Mouse (Mus musculus): ENCODE data around the gene Tmem245. TPM values are rescaled to one million over a fixed set of nuclear protein-coding genes. Genes with fewer than 3 reads are reported as not detected.

Tmem245 gene
- total RNA-seq (2017), result 7.8 to 15.0 TPM (median 9.9 TPM) in 3 replicates

DNA sequence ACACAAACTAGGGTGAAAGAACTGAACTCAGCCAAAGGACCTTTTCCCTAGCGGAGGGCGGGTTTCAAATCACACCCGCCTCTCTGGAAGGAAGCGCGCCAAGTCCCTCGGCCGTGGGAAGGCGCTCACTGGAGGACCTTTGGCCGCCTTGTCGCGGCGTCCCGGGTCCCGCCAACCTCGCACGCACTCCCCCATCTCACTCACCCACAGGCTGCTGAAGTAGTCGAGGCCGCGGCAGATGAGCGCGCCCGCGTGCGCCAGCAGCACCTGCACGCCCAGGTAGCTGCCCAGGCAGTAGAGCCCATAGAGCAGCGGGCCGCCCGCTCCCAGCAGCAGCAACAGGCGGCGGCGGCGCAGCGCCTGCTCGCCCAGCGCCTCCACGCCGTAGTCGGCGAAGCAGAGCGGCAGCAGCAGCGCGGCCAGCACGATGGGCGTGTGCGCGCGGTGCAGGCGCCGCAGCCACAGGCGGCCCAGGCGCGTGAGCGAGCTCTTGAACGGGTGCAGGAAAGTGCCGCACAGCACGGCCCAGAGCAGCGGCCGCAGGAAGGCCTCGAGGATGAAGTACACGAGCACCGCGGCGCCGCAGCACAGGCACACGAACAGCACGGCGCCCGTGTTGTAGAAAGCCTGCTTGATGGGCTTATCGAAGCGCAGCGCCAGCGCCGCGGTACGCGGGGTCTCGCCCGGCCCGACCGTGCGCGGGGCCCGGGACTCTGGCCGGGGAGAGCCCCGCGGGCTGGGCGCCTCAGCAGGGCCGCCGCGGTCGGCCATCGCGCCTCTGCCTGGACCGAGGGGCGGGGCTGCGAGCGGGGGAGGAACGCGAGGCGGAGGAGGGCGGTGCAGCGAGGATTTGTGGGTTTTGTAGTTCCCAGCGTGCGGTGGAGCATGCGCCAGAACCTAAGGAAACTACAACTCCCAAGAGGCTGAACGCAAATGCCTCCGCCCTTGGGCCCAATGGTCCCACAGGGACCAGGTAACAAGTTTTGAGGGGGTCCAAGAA, at the start of gene Tmem245:
Gene Tmem245 (minus strand): TSS at position 797 of the 1,000 bp plus-strand sequence.
- ATAC-seq (replicated peaks; ENCODE audit: insufficient number of reproducible peaks, low FRiP score, low TSS enrichment, poor library complexity, severe bottlenecking), result peak; percentile 98

DNA sequence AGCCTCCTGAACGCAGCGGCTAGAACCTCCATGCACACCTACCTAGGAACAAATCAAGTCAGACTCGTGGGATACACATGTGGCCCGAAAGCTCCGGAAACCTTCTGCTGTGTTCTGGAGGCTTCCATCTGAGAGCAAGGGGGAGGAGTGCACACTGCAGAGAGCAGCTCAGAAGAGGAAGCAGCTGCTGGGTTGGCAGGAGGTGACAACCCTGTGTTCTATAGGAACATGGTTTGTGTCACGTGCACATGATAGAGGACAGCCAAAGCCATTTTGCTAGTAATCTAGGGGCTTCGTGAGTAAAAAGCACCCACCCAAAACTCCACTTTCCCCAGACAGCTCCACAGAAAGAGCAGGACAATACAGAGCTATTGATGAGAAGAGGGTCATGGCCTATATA, 46.1 kb upstream of the Tmem245 start:
- ATAC-seq (replicated peaks; ENCODE audit: insufficient number of reproducible peaks, low FRiP score, low TSS enrichment, poor library complexity, severe bottlenecking), result no peak

DNA sequence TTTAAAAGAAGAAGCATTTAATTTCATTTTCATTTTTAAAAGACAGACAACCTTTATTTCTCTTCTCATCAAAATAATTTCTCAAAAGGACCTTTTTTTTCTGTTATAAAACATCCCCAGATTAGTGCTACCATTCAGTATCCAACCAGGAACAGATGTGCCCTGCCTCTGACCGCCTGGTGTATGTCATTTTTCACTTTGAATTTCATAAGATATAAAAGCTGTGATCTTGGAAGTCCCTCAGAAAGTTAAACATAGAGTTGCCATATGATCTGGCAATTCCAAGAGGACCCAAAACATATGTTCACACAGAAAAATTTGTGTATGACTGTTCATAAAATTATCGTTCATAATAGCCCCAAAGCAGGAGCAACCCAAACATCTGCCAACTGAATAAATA, 44.7 kb upstream of the Tmem245 start:
- ATAC-seq (replicated peaks; ENCODE audit: insufficient number of reproducible peaks, low FRiP score, low TSS enrichment, poor library complexity, severe bottlenecking), result no peak

DNA sequence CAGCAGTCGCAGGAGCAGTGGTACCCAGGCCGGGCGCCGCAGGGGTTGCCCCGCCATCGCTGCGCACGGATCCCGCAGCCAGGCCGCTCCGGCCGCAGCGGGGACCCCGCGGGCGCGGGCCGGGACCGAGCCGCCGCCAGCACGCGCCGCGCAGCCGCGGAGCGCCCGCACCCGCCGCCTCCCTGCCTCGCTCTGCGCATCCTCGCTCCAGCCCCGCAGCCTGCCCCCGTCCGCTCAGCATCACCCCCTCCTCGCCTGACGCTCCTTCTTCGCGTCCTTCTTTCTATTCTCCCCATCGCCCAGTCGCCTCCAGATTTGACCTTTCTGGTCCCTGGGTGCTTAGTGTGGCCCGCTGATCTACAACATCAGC, 43.0 kb upstream of the Tmem245 start, which contains the start of gene Frrs1l:
Gene Frrs1l (minus strand): TSS at position 177 of the 370 bp plus-strand sequence.
- no peak for ATAC-seq (replicated peaks; ENCODE audit: insufficient number of reproducible peaks, low FRiP score, low TSS enrichment, poor library complexity, severe bottlenecking)

DNA sequence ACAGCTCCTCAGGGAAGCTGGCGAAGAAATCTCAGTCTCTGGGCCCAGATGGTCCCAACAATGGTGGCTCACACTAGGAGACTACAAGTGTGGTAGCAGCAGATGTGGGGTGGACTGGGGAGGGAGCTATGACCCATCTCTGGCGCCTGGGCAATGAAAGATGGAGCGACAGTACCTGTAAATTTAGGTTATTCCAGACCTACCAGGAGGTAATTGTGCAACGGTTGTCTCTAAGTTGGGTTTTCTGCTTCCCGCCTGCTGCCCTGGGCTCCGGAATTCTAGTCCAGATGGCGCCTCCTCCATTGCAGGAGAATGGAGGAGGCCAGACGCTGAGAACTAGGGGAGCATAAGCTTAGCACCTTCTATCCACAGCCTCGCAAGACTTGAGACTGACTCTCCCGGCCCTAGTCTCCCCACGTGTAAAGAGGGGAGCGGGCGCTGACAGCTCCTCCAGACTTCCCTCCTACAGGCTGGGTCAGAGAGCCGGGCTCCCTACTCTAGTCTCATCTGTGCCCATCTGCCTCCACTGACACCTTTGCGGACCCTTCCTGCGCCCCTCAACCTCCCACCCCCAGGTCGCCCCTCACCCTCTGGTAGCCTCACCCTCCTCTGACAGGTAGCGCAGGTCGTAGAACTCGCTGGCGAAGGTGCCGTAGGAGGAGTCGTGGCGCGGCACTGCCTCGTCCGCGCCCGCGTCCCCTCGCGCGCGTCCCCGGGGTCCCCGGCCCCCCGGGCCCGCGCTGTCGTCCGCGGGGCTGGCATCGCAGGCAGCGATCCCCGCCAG, 42.4 kb upstream of the Tmem245 start:
- ATAC-seq (replicated peaks; ENCODE audit: insufficient number of reproducible peaks, low FRiP score, low TSS enrichment, poor library complexity, severe bottlenecking), result no peak

DNA sequence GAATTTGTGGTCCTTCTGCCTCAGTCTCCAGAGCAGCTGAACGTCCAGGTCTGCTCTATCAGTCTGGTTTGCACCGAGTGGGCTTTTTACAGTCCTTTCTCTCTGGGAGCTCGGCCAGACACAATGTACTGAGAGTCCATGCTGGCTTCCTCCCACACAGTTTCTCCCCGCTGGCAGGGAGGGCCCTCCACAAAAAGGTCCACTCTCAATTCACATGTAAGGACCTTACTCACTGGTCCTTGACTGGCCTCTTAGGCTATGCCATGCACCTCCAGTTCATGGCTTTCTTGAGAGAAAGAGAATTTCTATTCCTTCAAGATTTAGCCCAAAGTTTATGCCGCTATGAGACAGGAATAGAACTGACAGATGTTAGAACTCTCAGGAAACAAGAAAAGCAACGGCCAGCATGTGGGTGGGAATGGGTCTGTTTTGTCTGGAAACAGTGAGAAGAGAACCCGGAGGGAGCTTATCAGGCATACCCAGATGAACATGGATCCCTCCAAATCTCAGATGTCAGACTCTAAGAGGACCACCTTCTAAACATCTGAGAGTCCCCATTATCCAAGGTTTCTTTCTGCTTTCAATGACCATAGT, 18.4 kb upstream of the Tmem245 start:
- ATAC-seq (replicated peaks; ENCODE audit: insufficient number of reproducible peaks, low FRiP score, low TSS enrichment, poor library complexity, severe bottlenecking), result no peak

DNA sequence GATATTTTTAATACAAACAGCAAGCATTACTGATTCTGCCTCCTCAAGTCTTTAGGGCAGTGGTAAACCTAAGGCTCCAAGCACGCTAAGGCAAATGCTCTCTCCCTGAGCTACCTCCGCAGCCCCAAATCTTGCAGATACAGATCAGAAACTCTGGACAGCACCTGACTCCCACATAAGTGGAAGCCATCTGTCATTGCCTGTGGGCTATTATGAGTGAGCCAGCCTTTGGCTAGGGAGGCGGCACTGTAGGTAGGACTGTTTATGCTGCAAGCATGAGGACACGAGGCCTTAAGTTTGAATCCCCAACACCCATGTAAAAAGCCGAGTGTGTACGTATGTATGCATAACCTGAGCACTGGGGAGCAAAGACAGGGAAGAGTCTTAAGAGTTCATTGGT, 16.4 kb upstream of the Tmem245 start:
- ATAC-seq (replicated peaks; ENCODE audit: insufficient number of reproducible peaks, low FRiP score, low TSS enrichment, poor library complexity, severe bottlenecking), result no peak

DNA sequence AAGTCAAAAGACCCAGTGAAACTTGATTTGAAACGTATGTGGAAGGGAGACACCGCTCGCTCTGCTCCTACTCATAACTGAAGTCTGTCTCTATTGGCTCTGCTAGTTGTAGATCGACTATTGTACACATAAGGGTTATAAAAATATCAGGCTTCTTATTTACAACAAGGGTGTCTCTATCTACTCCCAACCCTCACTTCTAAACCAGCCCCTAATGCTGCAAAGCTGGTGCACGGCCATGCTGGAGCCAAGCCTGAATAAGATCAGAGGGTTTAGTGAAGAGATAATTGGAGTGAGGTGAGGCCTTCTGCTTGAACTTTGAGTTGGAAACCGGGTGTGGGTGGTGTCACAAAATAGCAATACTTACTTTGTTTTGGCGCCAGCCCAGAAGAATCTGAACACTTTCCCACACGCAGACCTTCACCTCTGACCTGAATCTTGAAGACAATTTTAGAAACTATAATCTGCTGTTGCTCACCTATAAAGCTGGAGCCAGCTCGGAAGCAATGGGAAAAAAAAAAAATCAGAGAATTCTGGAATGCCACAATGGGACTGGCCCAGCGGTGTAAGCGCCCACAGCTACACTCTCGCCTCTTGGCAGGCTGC, 14.2 kb upstream of the Tmem245 start:
- ATAC-seq (replicated peaks; ENCODE audit: insufficient number of reproducible peaks, low FRiP score, low TSS enrichment, poor library complexity, severe bottlenecking), result no peak

DNA sequence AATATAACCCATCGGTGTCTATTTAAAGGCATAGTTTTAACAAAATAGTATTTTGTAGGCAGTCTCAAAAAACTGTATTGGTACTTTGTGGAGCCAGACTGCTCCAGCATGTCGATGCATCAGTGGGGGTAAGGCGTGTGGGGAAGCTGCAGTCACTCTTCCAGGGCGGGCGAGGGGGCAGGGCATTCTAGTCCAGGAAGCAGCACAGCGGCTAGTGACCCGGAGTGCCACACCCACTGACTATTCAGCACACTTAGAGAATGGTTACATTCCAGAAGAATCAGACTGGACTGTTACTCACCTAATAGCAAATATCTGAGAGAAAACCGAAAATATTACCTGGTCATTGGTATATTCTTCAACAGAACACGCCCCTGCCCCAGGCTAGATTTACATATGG, 10.3 kb upstream of the Tmem245 start:
- no peak for ATAC-seq (replicated peaks; ENCODE audit: insufficient number of reproducible peaks, low FRiP score, low TSS enrichment, poor library complexity, severe bottlenecking)

DNA sequence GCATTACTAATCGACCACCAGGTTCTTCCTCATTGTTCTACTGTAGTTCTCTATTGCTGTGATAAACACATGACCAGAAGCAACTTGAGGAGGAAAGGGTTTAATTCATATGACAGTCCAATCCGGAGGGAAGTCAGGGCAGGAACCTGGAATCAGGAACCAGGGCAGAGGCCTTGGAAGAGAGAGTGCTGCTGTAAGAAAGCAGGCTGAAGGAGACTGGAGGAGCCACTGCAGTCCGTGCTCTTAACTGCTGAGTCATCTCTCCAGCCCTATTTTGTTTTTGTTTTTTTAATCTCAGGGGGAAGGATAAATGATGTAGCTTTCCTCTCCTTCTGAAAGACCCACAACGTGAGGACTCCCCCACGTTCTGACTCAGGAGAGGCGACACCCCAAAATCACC, 6.0 kb upstream of the Tmem245 start:
- ATAC-seq (replicated peaks; ENCODE audit: insufficient number of reproducible peaks, low FRiP score, low TSS enrichment, poor library complexity, severe bottlenecking), result no peak

DNA sequence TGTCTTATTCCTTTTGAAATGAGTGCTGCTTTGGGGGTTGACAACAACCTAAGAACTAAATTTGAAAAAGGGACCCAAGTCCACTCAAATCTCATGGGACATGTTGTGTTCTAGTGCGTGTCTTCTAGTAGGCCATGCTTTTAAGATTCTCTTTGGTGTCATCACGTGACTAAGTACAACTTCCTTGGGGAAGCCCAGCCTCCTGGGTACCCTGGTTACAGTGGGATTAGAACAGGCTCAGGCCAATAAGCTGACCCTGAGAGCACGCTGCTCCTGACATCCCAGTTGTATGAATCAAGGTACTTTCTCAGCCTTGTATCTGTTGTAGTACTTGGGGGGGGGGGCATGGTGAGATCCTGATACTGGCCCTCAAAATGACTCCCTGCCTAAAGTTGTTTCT, 4.5 kb upstream of the Tmem245 start:
- ATAC-seq (replicated peaks; ENCODE audit: insufficient number of reproducible peaks, low FRiP score, low TSS enrichment, poor library complexity, severe bottlenecking), result no peak

DNA sequence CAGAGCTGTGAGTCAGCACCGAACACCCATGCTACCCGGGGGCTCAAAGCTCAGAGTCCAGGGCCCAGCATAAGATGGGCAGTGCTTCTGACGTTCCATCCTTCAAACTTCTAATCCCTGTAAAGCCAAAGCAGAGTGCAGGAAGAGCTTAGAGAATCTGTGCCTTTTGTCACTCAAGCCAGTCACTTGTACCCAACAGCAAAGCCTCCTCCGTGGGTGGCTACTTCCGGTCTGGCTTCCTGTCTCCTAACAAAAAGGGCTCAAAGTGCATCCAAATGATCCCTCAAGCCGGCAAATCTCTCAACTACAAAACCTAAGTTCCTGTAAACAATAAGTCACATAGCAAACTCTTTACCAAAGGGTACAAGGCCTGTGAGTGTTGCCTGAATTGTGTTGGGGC, 2.3 kb upstream of the Tmem245 start:
- ATAC-seq (replicated peaks; ENCODE audit: insufficient number of reproducible peaks, low FRiP score, low TSS enrichment, poor library complexity, severe bottlenecking), result no peak

DNA sequence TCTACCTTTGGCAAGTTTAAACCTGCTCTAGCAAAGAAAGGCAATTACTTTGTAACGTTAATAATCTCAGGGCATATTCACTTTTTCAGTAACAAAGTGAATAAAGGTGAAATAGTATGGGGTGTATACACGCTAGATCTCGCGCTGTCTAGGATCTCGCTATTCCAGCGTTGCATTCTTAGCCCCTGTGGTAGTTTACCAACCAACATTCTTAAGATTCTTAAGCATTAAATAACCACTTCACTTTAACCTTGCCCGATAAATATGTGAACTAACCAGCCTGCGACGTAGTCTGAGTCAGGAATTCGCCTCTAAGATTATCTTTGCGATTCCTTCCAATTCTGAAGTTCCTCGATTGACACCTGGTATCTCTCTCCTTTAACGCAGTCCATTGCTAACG, 1.1 kb downstream of the Tmem245 start:
- ATAC-seq (replicated peaks; ENCODE audit: insufficient number of reproducible peaks, low FRiP score, low TSS enrichment, poor library complexity, severe bottlenecking), result no peak

DNA sequence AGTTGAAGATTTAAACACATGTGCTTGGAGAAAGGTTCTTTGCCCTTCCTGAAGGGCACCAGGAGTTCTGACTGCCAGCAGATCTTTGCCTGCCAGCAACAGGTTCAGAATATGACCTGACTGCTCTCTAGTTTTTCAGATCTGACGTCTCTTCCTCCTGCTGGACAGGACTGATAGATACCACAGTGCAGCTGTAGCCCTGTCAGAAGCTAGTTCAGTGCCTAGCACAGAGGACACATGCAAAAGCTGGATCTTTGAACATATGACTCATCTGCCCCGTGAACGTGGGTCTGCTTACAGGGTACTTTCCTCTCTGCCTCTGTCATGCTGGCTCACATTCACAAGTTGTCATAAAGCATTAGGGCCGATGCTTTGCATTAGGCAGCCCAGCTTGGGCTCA, 3.0 kb downstream of the Tmem245 start:
- no peak for ATAC-seq (replicated peaks; ENCODE audit: insufficient number of reproducible peaks, low FRiP score, low TSS enrichment, poor library complexity, severe bottlenecking)

DNA sequence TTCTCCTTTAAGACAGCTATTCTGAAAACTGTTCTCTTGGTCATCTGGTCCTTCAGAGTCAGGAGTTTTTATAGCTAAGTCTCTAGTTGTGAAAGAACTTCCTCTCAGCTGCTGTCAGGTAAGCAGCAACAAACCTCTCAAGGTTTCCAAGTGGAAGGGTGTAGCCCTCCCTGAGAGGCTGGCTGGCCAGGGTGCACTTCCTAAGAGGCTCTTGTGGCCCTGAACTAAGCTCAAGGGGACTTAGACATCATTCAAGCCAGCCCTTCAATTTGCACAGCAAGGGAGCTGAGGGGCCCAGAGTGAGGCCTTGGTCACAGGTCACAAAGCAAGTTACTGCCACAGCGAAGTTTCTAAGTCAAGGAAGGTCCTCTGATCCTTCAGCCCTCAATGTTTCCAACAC, 4.0 kb downstream of the Tmem245 start:
- ATAC-seq (replicated peaks; ENCODE audit: insufficient number of reproducible peaks, low FRiP score, low TSS enrichment, poor library complexity, severe bottlenecking), result no peak

DNA sequence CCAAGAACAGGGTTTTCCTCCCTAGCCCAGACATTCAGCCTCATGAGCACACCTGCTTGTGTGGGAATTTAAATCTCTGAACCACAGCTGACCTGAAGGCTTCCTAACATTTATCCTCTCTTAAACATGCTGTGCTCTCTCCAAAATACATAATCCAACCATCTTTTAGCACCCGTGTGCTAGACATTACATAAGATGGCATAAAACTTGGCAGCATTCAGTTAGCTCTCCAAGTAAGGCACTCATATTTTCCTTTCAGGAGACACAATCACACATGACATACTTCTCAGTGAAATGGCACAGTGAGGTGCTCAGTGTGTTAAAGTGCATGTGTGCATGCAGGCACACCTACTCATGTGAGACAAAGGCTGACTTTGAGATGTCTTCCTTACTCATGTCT, 4.7 kb downstream of the Tmem245 start:
- no peak for ATAC-seq (replicated peaks; ENCODE audit: insufficient number of reproducible peaks, low FRiP score, low TSS enrichment, poor library complexity, severe bottlenecking)

DNA sequence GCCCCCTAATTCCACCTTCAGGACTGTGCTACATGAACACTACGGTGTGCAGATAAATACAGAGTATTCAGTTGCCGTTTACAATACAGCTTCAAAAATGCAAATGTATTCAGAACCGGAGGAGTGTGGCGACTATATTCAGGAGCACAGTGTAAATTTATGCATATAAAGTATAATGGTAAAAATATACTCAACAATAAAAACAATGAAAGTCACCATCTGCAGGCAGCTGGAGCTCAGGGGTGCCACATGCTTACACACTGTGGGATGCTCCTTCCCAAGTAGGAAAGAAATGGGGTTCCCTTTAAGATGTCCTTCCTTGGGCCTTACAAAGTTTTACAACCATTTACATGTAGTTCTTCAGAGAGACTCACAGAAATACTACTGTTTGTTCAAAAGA, 5.8 kb downstream of the Tmem245 start:
- ATAC-seq (replicated peaks; ENCODE audit: insufficient number of reproducible peaks, low FRiP score, low TSS enrichment, poor library complexity, severe bottlenecking), result no peak

DNA sequence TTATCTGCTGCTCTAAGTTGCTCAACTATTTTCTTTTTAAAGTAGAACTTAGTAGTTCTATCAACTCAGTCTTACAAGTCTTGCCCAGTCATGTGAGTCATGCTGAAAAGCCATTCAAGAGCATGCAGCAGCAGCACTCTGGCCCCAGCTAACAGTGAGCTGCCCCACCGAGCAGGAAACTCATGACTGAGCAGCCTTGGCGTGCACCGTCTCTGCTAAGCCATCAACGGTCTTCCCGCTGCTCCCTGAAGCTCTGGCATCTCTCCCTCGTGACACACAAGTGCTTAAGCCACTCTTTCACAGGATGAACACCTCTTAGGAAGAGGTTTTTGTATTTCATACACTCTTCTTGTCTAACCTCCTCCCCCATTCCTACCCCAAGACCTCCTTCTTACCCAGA, 10.1 kb downstream of the Tmem245 start:
- no peak for ATAC-seq (replicated peaks; ENCODE audit: insufficient number of reproducible peaks, low FRiP score, low TSS enrichment, poor library complexity, severe bottlenecking)

DNA sequence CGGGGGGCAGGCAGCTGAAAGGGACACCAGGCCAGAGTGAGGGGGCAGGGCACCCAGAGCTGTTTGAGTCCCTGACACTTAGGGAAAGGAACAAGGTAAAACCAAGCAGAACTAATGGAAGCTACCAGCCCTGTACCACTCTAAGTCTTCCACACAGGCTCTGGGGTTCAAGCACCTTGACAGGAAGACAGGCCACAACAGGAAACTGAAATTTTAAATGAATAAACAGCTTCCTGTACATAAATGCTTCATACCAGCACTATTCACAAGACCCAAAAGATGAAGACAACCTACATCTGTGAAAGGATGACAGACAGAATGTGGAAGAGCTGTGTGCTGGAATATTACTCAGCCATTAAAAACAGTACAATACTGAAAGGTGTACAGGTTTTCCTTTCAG, 11.9 kb downstream of the Tmem245 start:
- ATAC-seq (replicated peaks; ENCODE audit: insufficient number of reproducible peaks, low FRiP score, low TSS enrichment, poor library complexity, severe bottlenecking), result no peak

Data from monocyte, adult 5-6 weeks (primary cell).